Mouse (Mus musculus): Measurements from ENCODE around the gene Fam83g.

GRCm38 (mm10) chr11:61698852-61699251, 15.0 kb downstream of the Fam83g start:
- no peak for TF ChIP-seq POLR2A (IDR thresholded peaks at IDR 0.05; ENCODE audit: borderline replicate concordance, extremely low read depth, low read depth, low read length)
- TF ChIP-seq CTCF (IDR thresholded peaks at IDR 0.05; ENCODE audit: insufficient read depth, low read length): no peak

All from lung, adult 2 months (tissue).